Mouse (Mus musculus) kidney, postnatal 10 days (tissue): ENCODE measurements around the gene Ushbp1.
"Not testable (repeated sequence)": the region's sequence is repeated elsewhere in the genome, so short reads cannot be mapped to it uniquely, and the experiment has no call there.

Experiments used
- DNase-seq: peaks from one replicate; pipeline ENCODE4 v3.0.0; 2021; ENCODE audit warnings: mixed read lengths

The Ushbp1 gene

GRCm38 (mm10) chr8:71369040-71369718 is 26.4 kb downstream of the Ushbp1 start:
- DNase-seq, result no peak

GRCm38 (mm10) chr8:71368366-71368765 is 27.2 kb downstream of the Ushbp1 start:
- DNase-seq, result no peak

- DNase-seq, result peak; percentile 55
Measured at GRCm38 (mm10) chr8:71367529-71368176, 27.9 kb downstream of the Ushbp1 start.

GRCm38 (mm10) chr8:71366771-71367528 is 28.7 kb downstream of the Ushbp1 start, which contains the start of gene Use1:
Use1 (plus strand) TSS chr8:71366848.
- DNase-seq, result peak; percentile 96

GRCm38 (mm10) chr8:71358026-71358425 is 37.6 kb downstream of the Ushbp1 start:
- no peak for DNase-seq

GRCm38 (mm10) chr8:71351520-71351919 is 44.1 kb downstream of the Ushbp1 start:
- no peak for DNase-seq

GRCm38 (mm10) chr8:71351117-71351516 is 44.5 kb downstream of the Ushbp1 start:
- no peak for DNase-seq

- no peak for DNase-seq
Measured at GRCm38 (mm10) chr8:71346581-71346980, 49.0 kb downstream of the Ushbp1 start.

GRCm38 (mm10) chr8:71340625-71341024 is 55.0 kb downstream of the Ushbp1 start:
- DNase-seq, result peak; percentile 71

GRCm38 (mm10) chr8:71337834-71338233 is 57.8 kb downstream of the Ushbp1 start:
- not testable (repeated sequence) for DNase-seq
